Mouse (Mus musculus) lung, postnatal 0 days (tissue): ENCODE measurements at regions not wholly inside any gene's neighbourhood (a gene's known extent, or its start where the extent isn't known, plus 50 kb on each side); places are given as distances from the start of the nearest gene placed in this dataset.

Experiments
- CTCF ChIP-seq: IDR thresholded peaks from 2 replicates; pipeline ENCODE4 v1.5.1; 2016; ENCODE audit warnings: antibody characterized with exemption, mild to moderate bottlenecking
- EP300 ChIP-seq: IDR thresholded peaks from 2 replicates; pipeline ENCODE4 v1.6.1; 2016; ENCODE audit warnings: antibody characterized with exemption, mild to moderate bottlenecking, control low read depth

DNA sequence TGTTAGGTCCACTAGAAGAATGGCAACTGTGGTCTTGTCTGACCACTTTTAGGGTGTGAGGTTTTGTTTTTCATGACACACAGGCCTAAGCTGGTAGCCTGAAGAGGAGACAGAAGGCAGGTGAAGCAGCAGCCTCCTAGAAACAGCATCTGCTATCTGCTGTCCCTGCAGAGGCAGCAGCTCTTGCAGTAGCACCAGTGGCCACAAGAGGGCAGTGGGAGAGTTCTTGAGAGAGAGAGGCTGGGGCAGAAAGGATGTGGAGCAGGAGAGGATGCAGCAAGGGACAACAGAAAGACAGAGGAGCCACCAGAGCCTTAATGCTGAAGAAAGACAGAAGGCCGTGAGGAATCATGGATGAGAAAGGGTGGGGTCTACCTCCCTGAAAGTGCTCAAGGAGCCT, 88.1 kb upstream of the Usp51 start:
- TF ChIP-seq CTCF: peak; percentile 81
- TF ChIP-seq EP300: no peak
